Mouse (Mus musculus): Measurements from ENCODE around the gene Cfap299.

DNA sequence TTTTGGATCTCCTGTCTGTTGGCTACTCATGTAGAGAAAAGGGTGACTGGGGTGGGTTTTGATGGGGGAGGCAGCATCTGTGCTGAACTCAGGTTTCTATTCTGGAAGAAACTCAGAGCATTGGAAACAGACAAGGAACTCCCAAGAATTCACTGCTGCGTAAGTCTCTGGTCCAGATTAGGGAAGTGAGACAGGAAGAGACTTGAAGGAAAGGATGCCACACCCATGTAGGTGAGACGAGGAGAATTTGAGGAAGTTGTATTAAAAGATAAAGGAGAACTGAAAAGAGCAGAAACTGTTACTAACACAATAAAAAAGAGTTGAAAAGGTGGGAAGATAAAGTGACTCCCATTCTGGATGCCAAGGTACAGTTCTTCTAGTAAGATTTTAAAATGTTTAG, 249.3 kb downstream of the Cfap299 start:
- TF ChIP-seq CTCF (IDR thresholded peaks at IDR 0.05; ENCODE audit: low read depth, low read length) (no peak), POLR2A (IDR thresholded peaks at IDR 0.05; ENCODE audit: borderline replicate concordance, low read depth, low read length) (no peak)
